Mouse (Mus musculus): ENCODE data around the gene Igdcc4. TPM values are rescaled to one million over a fixed set of nuclear protein-coding genes. Genes with fewer than 3 reads are reported as not detected.

Igdcc4 gene
- total and polyA plus RNA-seq, 3 experiments: under 0.01 to 0.14 TPM; not detected in 1

GRCm38 (mm10) chr9:65087490-65087889 lies 13.8 kb upstream of the Igdcc4 start:
- H3K4me3 ChIP-seq (ENCODE audit: control insufficient read depth in 1 of 2, insufficient read depth in 1 of 2, low read depth in 2 of 2, low read length in 2 of 2): no peak overlapping the region
- no peak for TF ChIP-seq JUND (IDR thresholded peaks at IDR 0.05; ENCODE audit: low read depth, low read length)
- TF ChIP-seq GABPA (IDR thresholded peaks at IDR 0.05; ENCODE audit: low read depth, low read length): no peak
- no peak for TF ChIP-seq KAT2A (conservative IDR thresholded peaks at IDR 0.05; ENCODE audit: low read depth, low read length)
- TF ChIP-seq RCOR1 (IDR thresholded peaks at IDR 0.05; ENCODE audit: low read depth, low read length): no peak
- H3K79me2 ChIP-seq (ENCODE audit: control insufficient read depth, insufficient read depth, low read length, poor library complexity): no peaks in the 10 kb centered on the region
- no peaks in the 10 kb centered on the region for H3K9me3 ChIP-seq (replicated peaks; ENCODE audit: insufficient read depth, low read length)
- no peak for DNase-seq (ENCODE audit: low read depth, low spot score)
- H3K36me3 ChIP-seq (ENCODE audit: control insufficient read depth in 1 of 2, insufficient read depth in 2 of 2, low read length in 2 of 2): peaks cover 0 to 26% of the 10 kb centered on the region in 2 experiments; a peak in 2 of 4 replicates
- H3K4me1 ChIP-seq (ENCODE audit: control insufficient read depth in 1 of 2, insufficient read depth in 2 of 2, low read length in 2 of 2): peaks cover 8 to 31% of the 10 kb centered on the region in 2 experiments; a peak in 3 of 4 replicates
- no peak overlapping the region for H3K27ac ChIP-seq (ENCODE audit: control insufficient read depth, low read depth, low read length)
- H3K27me3 ChIP-seq (ENCODE audit: control insufficient read depth in 1 of 2, insufficient read depth in 2 of 2, low read length in 2 of 2): no peaks in the 10 kb centered on the region
- H3K9ac ChIP-seq (ENCODE audit: control insufficient read depth, low read depth, low read length, poor library complexity, severe bottlenecking): no peak overlapping the region

- Histone ChIP-seq H3K27ac (ENCODE audit: control insufficient read depth, low read depth, low read length) (no peak overlapping the region), H3K36me3 (ENCODE audit: control insufficient read depth in 1 of 2, insufficient read depth in 2 of 2, low read length in 2 of 2) (no peaks in the 10 kb centered on the region), H3K27me3 (ENCODE audit: control insufficient read depth in 1 of 2, insufficient read depth in 2 of 2, low read length in 2 of 2) (peaks cover 0 to 2% of the 10 kb centered on the region in 2 experiments; a peak in 1 of 4 replicates), H3K9ac (ENCODE audit: control insufficient read depth, low read depth, low read length, poor library complexity, severe bottlenecking) (no peak overlapping the region), H3K79me2 (ENCODE audit: control insufficient read depth, insufficient read depth, low read length, poor library complexity) (no peaks in the 10 kb centered on the region), H3K4me3 (ENCODE audit: control insufficient read depth in 1 of 2, insufficient read depth in 1 of 2, low read depth in 2 of 2, low read length in 2 of 2) (no peak overlapping the region), H3K9me3 (replicated peaks; ENCODE audit: insufficient read depth, low read length) (no peaks in the 10 kb centered on the region), H3K4me1 (ENCODE audit: control insufficient read depth in 1 of 2, insufficient read depth in 2 of 2, low read length in 2 of 2) (no peaks in the 10 kb centered on the region)
- TF ChIP-seq NRF1 (IDR thresholded peaks at IDR 0.05; ENCODE audit: insufficient read depth, low read depth, low read length, poor library complexity, severe bottlenecking): no peak
- no peak for TF ChIP-seq CHD1 (IDR thresholded peaks at IDR 0.05; ENCODE audit: low read depth, low read length)
- no peak for TF ChIP-seq TBP (IDR thresholded peaks at IDR 0.05; ENCODE audit: low read depth, low read length)
- no peak for TF ChIP-seq POLR2A (IDR thresholded peaks at IDR 0.05; ENCODE audit: control insufficient read depth in 1 of 2, insufficient read depth in 1 of 2, low read depth in 1 of 2, low read length in 2 of 2, poor library complexity in 1 of 2)
- no peak for TF ChIP-seq BHLHE40 (IDR thresholded peaks at IDR 0.05; ENCODE audit: borderline replicate concordance, low read depth, low read length)
- TF ChIP-seq MAX (IDR thresholded peaks at IDR 0.05; ENCODE audit: low read length): no peak
- no peak for TF ChIP-seq RCOR1 (IDR thresholded peaks at IDR 0.05; ENCODE audit: low read depth, low read length)
- DNase-seq (ENCODE audit: low read depth, low spot score): no peak
Observed at GRCm38 (mm10) chr9:65094237-65094636, 7.0 kb upstream of the Igdcc4 start.

- Histone ChIP-seq H3K4me3 (ENCODE audit: control insufficient read depth in 1 of 2, insufficient read depth in 1 of 2, low read depth in 2 of 2, low read length in 2 of 2) (no peak overlapping the region), H3K9ac (ENCODE audit: control insufficient read depth, low read depth, low read length, poor library complexity, severe bottlenecking) (no peak overlapping the region)
- TF ChIP-seq USF1 (IDR thresholded peaks at IDR 0.05; ENCODE audit: low read depth, low read length) (no peak), POLR2A (IDR thresholded peaks at IDR 0.05; ENCODE audit: control insufficient read depth in 1 of 2, insufficient read depth in 1 of 2, low read depth in 1 of 2, low read length in 2 of 2, poor library complexity in 1 of 2) (no peak)
Observed at GRCm38 (mm10) chr9:65101686-65102376, 545 bp downstream of the Igdcc4 start.

More at GRCm38 (mm10) chr9:65101686-65102376, 545 bp downstream of the Igdcc4 start:
- Histone ChIP-seq H3K36me3 (ENCODE audit: control insufficient read depth in 1 of 2, insufficient read depth in 2 of 2, low read length in 2 of 2) (no peaks in the 10 kb centered on the region), H3K27me3 (ENCODE audit: control insufficient read depth in 1 of 2, insufficient read depth in 2 of 2, low read length in 2 of 2) (peaks cover 0 to 3% of the 10 kb centered on the region in 2 experiments; a peak in 3 of 4 replicates), H3K79me2 (ENCODE audit: control insufficient read depth, insufficient read depth, low read length, poor library complexity) (no peaks in the 10 kb centered on the region), H3K9me3 (replicated peaks; ENCODE audit: insufficient read depth, low read length) (no peaks in the 10 kb centered on the region), H3K4me1 (ENCODE audit: control insufficient read depth in 1 of 2, insufficient read depth in 2 of 2, low read length in 2 of 2) (no peaks in the 10 kb centered on the region), H3K27ac (ENCODE audit: control insufficient read depth, low read depth, low read length) (no peak overlapping the region)
- DNase-seq (ENCODE audit: low read depth, low spot score): no peak
